Comparison of ENCODE assay signal across 20 mouse cellular contexts in the genomic region with DNA sequence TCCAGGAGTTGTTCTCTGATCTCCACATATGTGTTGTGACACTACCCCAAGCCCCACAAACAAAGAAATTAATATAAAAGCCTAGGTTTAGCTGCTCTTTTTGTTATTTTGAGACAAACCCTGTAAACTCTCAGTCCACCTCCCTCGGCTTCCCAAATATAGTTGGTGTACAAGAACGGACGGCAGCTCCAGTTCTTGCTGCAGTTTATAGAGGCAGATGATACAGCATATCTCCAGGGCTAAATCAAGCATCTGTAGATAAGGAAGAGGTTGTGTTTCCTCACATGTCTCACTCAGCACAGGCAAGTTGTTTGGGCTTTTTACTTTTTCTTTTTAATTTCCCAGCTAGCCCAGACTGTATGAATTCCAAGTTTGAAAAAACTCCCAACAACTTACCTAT. TPM values are rescaled to one million over a fixed set of nuclear protein-coding genes. Genes with fewer than 3 reads are reported as not detected.
DNase-seq lines count a peak whose midpoint lies in the region; ATAC-seq and TF ChIP-seq lines count a peak whose summit lies in the region.
"Had no signal": no experiment of that assay in that cellular context is flagged by ENCODE, and none has a peak within 500 bp of the region (broad histone marks: within the 10 kb centered on the region; RNA-seq: fewer than 3 reads in every experiment).

No protein-coding gene starts in this region.

- no peak for DNase-seq in gastrocnemius, adult 2 months
- DNase-seq in gastrocnemius, postnatal 25 days: no peak
- no peak for DNase-seq in heart, adult 18-20 months
- DNase-seq in brain, adult 2 months (ENCODE audit: low read depth, low spot score): peak; percentile 49
- no peak for DNase-seq in kidney, adult 9 months
- DNase-seq: adrenal gland, postnatal 10 days; cerebellum, adult 11-12 months; cerebellum, adult 9-10 months; cerebellum, postnatal 25 days; kidney, adult 18-20 months had no signal

- 40% methylated on average over 3 of the region's 3 CpGs for WGBS in heart, embryonic 12.5 days
- WGBS in heart, embryonic 11.5 days (ENCODE audit: insufficient replicate concordance): 40% methylated on average over 3 of the region's 3 CpGs
- 30% methylated on average over 3 of the region's 3 CpGs for WGBS in heart, embryonic 16.5 days

- TF ChIP-seq CTCF in gastrocnemius, adult 2 months (IDR thresholded peaks at IDR 0.05): no peak

- H3K27me3 ChIP-seq in heart, embryonic 12.5 days (replicated peaks): no peaks in the 10 kb centered on the region
- no peaks in the 10 kb centered on the region for H3K27me3 ChIP-seq in heart, embryonic 11.5 days (ENCODE audit: control insufficient read depth, insufficient read depth, low read length)
- no peaks in the 10 kb centered on the region for H3K27me3 ChIP-seq in heart, embryonic 16.5 days (ENCODE audit: control insufficient read depth, insufficient read depth, low read length)
- H3K27me3 ChIP-seq: embryonic facial prominence, embryonic 13.5 days; forebrain, embryonic 12.5 days; intestine, embryonic 15.5 days; kidney, embryonic 15.5 days had no signal

- ATAC-seq in heart, embryonic 12.5 days (ENCODE audit: insufficient number of reproducible peaks, low FRiP score): no peak
- no peak for ATAC-seq in heart, embryonic 11.5 days (replicated peaks; ENCODE audit: insufficient number of reproducible peaks, low FRiP score, low TSS enrichment)
- ATAC-seq in heart, embryonic 16.5 days (replicated peaks; ENCODE audit: extremely low read depth, insufficient read depth, low FRiP score): no peak
- ATAC-seq: forebrain, embryonic 16.5 days; intestine, embryonic 15.5 days had no signal

- peak overlapping the region; percentile 67 for H3K27ac ChIP-seq in gastrocnemius, adult 2 months
- H3K27ac ChIP-seq in heart, embryonic 12.5 days (ENCODE audit: poor library complexity, severe bottlenecking): peak overlapping the region; percentile 50
- H3K27ac ChIP-seq in heart, embryonic 11.5 days (ENCODE audit: low read depth, low read length): no peak overlapping the region
- peak overlapping the region; percentile 73 for H3K27ac ChIP-seq in heart, embryonic 16.5 days (ENCODE audit: low read length)
- H3K27ac ChIP-seq: embryonic facial prominence, embryonic 13.5 days; forebrain, embryonic 12.5 days; hindbrain, embryonic 10.5 days; hindbrain, embryonic 14.5 days; intestine, embryonic 15.5 days; kidney, embryonic 15.5 days had no signal

- H3K4me3 ChIP-seq in gastrocnemius, adult 2 months: no peak overlapping the region
- no peak overlapping the region for H3K4me3 ChIP-seq in heart, embryonic 12.5 days
- no peak overlapping the region for H3K4me3 ChIP-seq in heart, embryonic 11.5 days (ENCODE audit: low read depth, low read length)
- no peak overlapping the region for H3K4me3 ChIP-seq in heart, embryonic 16.5 days (ENCODE audit: low read length)
- H3K4me3 ChIP-seq: embryonic facial prominence, embryonic 13.5 days; forebrain, embryonic 12.5 days; hindbrain, embryonic 10.5 days; intestine, embryonic 15.5 days; kidney, embryonic 15.5 days had no signal

- H3K9ac ChIP-seq in heart, embryonic 12.5 days: 0 out of 2 replicates have a peak overlapping the region, but pooled peaks have one; percentile 42
- H3K9ac ChIP-seq in heart, embryonic 11.5 days (ENCODE audit: low read depth, low read length): no peak overlapping the region
- H3K9ac ChIP-seq in heart, embryonic 16.5 days (ENCODE audit: low read length): no peak overlapping the region
- H3K9ac ChIP-seq: embryonic facial prominence, embryonic 13.5 days; forebrain, embryonic 12.5 days; hindbrain, embryonic 14.5 days; intestine, embryonic 15.5 days; kidney, embryonic 15.5 days had no signal

- H3K4me2 ChIP-seq in heart, embryonic 12.5 days: no peak overlapping the region
- H3K4me2 ChIP-seq in heart, embryonic 11.5 days: no peak overlapping the region
- 0 out of 2 replicates have a peak overlapping the region, but pooled peaks have one; percentile 6 for H3K4me2 ChIP-seq in heart, embryonic 16.5 days (ENCODE audit: low read depth, low read length)
- H3K4me2 ChIP-seq: embryonic facial prominence, embryonic 13.5 days; forebrain, embryonic 12.5 days; hindbrain, embryonic 14.5 days; intestine, embryonic 15.5 days; kidney, embryonic 15.5 days had no signal

- intact Hi-C loops in gastrocnemius, adult 2 months (cut with DNase I): no loop called here

- peaks cover 80% of the 10 kb centered on the region for H3K4me1 ChIP-seq in heart, embryonic 12.5 days (replicated peaks)
- peaks cover 45% of the 10 kb centered on the region for H3K4me1 ChIP-seq in heart, embryonic 11.5 days (ENCODE audit: control insufficient read depth, insufficient read depth, low read length)
- peaks cover 68% of the 10 kb centered on the region for H3K4me1 ChIP-seq in heart, embryonic 16.5 days (ENCODE audit: control insufficient read depth, insufficient read depth, low read length)
- H3K4me1 ChIP-seq: hindbrain, embryonic 10.5 days; intestine, embryonic 15.5 days had no signal

- no peaks in the 10 kb centered on the region for H3K9me3 ChIP-seq in heart, embryonic 12.5 days (replicated peaks)
- no peaks in the 10 kb centered on the region for H3K9me3 ChIP-seq in heart, embryonic 11.5 days (replicated peaks; ENCODE audit: control insufficient read depth, low read length)
- no peaks in the 10 kb centered on the region for H3K9me3 ChIP-seq in heart, embryonic 16.5 days (replicated peaks; ENCODE audit: control insufficient read depth, low read length)
- H3K9me3 ChIP-seq: embryonic facial prominence, embryonic 13.5 days; forebrain, embryonic 12.5 days; hindbrain, embryonic 10.5 days; intestine, embryonic 15.5 days; kidney, embryonic 15.5 days had no signal

- H3K36me3 ChIP-seq in heart, embryonic 12.5 days: no peaks in the 10 kb centered on the region; the same call in 1 of the 2 replicates
- no peaks in the 10 kb centered on the region for H3K36me3 ChIP-seq in heart, embryonic 11.5 days (ENCODE audit: control insufficient read depth, insufficient read depth, low read length)
- no peaks in the 10 kb centered on the region; the same call in 1 of the 2 replicates for H3K36me3 ChIP-seq in heart, embryonic 16.5 days (ENCODE audit: control insufficient read depth, insufficient read depth)

RNA-seq across cellular contexts. Expression of a gene that starts 27.1 kb away (rescaled TPM):
- 10 to 100 TPM; 19.3 to 20.6 TPM for total RNA-seq in gastrocnemius, adult 2 months (2021)
- total RNA-seq in gastrocnemius, postnatal 25 days (2021): 10 to 100 TPM; 15.3 to 16.5 TPM
- 20.3 and 21.4 TPM in 2 replicates for polyA plus RNA-seq in heart, embryonic 12.5 days (2016; fragmentation: Nextera tagmentation; extraction: Ambion mirVana)
- polyA plus RNA-seq in heart, embryonic 11.5 days (2014; fragmentation: Nextera tagmentation; extraction: Ambion mirVana): 15.9 and 17.2 TPM in 2 replicates
- polyA plus RNA-seq in heart, embryonic 16.5 days (2015; fragmentation: Nextera tagmentation; extraction: Ambion mirVana): 12.9 and 16.0 TPM in 2 replicates
- 10 to 100 TPM; 31.8 to 33.9 TPM for total RNA-seq in heart, adult 18-20 months (2021)
